Mouse (Mus musculus) right cerebral cortex, adult 18-20 months (tissue): ENCODE results near the gene Gtpbp3.
"Not testable (repeated sequence)": the region's sequence is repeated elsewhere in the genome, so short reads cannot be mapped to it uniquely, and the experiment has no call there.

ENCODE experiments used
- DNase-seq: peaks from one replicate; pipeline ENCODE4 v3.0.0; 2022; ENCODE audit warnings: mixed read lengths

Gene Gtpbp3

DNA sequence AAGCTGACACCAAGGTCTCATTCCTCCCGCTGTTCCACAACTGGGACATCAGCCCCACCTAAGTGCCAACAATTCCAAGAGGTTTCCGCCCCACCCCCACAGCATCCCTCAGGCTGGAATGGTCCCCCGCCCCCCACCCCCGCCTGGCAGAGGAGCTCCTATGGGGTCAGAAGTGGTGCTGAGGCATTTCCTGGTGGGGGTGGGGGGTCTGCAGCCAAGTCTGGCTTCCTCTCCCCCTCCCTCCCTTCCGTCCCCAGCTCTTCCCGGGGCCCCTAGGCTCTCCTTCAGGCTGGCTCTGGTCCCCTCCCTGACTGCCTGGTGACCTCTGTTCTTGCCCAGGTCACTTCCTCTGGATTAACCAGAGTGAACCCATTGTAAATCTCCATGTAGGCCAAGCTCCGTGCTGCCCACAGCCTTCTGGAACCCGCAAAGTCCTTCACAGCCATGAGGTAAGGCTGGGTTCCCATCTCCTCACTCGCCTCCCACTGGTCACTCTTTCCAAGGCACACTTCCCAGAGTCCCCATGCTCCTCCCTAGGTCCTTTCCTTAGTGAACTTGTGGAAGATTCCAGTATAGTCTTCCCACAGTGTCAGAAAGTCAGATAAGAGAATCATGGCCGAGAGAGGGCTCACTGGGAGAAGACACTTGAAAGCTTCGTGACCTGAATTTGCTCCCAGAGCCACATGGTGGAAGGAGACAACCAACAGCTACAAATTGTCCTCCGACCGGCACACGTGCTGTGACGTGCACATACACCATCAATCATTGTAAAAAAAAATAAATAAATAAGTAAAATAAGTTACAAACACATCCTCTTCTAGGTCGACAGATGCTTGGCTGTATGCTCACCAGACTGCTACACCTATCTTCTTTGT, 11.2 kb downstream of the Gtpbp3 start:
- DNase-seq, result no peak

DNA sequence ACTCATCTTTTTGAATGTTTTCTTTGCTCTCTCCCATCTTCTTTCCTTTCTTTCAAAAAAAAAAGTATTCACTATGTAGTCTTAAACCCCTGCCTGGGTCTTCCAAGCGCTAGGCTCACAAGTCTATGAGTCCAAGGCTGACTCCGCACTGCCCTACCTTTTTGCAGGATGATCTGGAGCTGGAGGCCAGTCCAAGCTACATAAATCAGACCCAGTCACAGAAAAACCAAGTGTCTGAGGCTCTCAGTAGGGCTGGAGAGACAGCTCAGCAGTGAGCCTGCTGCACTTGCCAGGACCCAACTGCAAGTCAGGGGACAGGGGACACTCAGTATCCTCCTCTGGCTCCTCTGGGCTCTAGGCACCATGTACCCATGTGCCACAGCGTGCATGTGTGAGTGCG, 16.4 kb downstream of the Gtpbp3 start:
- no peak for DNase-seq

DNA sequence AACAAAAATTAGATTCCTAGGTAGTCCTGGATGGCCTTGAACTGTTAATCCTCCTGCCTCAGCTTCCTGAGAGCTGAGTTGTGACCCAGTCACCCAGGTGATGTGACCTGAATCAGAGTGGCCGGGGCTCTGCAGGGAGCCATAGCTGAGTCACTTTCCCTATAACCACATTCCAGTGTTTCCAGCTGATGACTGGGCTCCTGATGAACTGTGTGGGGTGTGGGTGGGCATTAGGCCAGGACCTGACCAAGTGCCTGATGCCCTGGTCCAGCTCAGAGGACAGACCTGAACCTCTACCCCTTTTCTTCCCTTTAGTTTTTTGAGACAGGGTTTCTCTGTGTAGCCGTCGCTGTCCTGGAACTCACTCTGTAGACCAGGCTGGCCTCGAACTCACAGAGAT, 17.4 kb downstream of the Gtpbp3 start:
- DNase-seq, result no peak

DNA sequence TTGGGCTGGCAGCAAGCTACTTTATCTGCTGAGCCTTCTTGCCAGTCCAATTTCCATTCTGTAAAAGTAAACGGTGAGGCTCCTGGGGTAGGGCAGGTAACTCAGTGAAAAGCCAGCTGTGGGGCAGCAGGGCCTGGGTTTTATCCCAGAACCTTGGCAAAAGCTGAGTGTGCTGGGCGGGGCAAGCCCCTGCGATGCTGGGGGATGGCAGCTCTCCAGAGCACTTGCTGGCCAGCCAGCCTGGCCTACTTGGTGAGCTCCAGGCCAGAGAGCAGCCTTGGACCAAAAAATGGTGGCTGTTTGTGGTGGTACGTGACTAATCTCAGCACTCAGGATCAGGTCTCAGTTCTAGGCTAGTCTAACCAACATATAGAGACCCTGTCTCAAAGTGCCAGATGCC, 18.1 kb downstream of the Gtpbp3 start:
- DNase-seq, result no peak

DNA sequence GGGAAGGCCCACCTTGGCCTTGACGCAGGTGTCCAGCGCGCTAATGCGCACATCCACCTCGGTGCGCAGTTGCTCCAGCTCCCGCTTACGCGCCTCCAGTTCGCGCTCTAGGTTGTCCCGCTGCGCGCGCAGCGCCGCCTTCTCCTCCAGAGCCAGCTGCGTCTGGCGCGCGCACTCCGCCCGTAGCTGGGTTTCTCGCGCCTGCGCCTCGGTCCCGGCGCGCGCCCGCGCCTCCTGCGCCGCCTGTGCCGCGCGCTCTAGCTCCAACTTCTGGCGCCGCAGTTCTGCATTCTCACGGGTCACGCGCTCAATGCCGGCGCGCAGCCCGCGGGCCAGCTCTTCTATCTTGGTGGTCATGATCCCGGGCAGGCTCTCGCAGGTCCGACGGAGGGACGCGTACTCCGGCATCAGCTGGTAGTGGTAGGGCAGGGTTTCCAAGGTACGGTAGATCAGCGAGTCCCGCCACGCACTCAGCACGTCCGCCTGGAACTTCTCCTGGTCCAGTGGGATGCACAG, 19.7 kb downstream of the Gtpbp3 start:
- DNase-seq, result peak; percentile 92

DNA sequence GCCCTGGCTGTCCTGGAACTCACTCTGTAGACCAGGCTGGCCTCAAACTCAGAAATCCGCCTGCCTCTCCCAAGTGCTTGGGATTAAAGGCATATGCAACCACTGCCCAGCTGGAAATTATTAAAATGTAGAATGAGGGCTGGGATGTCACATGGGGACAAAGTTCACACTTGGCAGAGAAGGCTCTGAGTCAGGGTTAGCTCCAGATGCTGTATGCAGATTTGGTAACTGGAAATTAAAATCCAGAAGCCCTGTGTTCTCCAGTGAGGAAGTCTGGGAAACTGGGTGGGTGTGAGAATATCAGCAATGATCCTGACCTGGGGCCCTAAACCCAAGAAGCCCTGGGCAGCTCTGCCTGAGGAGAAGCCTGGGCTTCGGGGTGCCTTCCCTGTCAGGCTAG, 21.4 kb downstream of the Gtpbp3 start:
- DNase-seq, result no peak

DNA sequence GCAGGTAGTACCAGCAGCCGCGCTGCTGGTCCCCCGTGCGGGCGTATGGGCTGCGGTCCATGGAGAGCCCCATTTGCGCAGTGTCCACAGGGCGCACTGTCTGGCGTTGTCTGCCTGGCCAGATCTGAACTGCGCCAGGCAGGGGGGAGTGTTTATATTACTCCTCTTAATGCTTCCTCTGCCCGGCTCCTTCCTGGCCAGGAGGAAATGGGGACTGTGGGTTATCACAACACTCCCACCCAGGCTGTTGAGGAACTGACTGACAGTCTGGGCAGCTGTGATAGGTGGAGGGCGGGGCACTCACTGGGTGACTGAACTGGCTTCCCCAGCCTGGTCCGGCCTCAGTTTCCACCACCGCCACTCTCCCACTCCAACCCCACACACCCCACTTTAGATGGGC, 23.7 kb downstream of the Gtpbp3 start, which contains the start of gene Plvap:
Gene Plvap (minus strand): TSS at position 109 of the 400 bp plus-strand sequence.
- no peak for DNase-seq

DNA sequence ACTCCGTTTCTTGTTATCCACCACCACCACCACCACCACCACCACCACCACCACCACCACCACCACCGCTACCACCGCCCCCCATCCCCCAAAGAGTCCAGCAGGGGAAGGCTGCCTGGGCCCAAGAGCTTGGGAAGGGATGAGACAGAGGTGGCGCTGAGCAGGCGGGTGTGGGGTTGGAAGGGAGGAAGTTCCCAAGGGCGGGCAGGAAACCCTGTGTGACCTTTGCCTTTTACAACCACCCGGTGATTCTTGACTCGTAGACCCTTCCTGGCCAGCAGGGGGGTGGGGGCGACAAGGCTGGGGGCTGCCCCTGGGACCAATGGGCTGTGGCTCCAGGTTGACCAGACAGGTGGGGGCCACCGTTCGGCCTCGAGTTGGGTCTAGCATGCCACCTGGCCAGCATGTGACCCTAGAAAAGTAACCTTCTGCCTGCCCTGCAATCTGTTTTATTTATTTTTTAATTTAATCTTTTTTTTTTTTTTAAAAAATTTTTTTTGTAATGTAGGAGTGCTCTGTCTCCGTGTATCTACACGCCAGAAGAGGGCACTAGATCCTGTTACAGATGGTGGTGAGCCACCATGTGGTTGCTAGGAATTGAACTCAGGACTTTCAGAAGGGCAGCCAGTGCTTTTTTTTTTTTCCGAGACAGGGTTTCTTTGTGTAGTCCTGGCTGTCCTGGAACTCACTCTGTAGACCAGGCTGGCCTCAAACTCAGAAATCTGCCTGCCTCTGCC, 25.3 kb downstream of the Gtpbp3 start:
- no peak for DNase-seq

DNA sequence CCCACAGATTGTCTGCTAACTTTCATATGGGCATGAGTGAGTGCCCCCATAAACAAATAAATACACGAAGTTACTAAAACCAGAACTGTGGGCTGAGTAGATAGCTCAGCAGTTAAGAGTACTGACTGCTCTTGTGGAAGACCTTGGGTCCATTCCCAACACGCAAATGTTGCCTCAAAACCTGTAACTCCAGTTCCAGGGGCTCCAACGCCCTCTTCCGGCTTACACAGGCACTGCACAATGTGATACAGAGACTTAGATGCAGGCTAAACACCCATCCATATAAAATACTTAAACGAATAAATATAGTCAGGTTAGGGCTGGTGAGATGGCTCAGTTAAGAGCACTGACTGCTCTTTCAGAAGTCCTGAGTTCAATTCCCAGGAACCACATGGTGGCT, 27.1 kb downstream of the Gtpbp3 start:
- no peak for DNase-seq

DNA sequence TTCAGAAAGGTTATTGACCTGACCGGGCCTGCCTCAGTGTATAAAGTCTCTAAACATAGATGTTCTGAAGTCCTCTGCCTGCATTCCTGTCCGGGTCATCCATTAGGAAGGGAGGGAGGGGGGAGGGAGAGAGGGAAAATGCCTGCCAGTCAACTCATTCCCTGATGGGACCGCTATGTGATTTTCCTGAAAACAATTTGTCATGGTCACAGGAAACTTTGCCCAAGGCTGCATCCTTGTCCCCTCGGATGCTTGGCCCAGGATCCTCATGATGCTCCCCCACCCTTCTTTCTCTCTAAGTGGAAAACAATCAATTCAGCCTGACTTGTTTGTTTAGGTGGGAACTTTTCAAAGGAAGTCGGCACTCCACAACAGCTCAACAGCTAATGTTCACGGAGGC, 28.9 kb downstream of the Gtpbp3 start:
- DNase-seq, result no peak

DNA sequence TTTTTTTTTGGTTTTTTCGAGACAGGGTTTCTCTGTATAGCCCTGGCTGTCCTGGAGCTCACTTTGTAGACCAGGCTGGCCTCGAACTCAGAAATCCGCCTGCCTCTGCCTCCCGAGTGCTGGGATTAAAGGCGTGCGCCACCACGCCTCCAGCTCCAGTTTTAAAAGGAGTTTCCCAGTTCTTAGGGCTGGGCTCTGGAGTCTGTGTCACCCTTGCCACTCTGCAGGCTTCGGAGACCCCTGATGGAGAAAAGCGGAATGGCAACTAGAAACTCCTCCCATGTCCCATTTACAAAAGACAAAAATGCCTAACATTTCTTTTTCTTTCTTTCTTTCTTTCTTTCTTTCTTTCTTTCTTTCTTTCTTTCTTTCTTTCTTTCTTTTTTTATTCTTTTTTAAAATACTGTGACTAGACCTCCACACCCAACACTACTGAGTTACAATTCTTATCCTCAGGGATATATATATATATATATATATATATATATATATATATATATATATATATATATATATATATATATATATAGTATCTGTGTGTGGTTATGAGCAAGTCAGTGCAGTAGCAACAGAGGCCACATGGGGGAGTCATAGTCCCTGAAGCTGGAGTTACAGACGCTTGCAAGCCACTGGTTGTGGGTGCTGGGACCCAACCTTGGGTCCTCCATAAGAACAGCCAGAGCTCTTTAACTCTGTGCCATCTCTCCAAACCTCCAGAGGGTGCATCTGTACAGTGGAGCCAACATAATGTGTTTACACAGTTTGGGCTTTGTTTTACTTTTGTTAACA, 31.3 kb downstream of the Gtpbp3 start:
- not testable (repeated sequence) for DNase-seq

DNA sequence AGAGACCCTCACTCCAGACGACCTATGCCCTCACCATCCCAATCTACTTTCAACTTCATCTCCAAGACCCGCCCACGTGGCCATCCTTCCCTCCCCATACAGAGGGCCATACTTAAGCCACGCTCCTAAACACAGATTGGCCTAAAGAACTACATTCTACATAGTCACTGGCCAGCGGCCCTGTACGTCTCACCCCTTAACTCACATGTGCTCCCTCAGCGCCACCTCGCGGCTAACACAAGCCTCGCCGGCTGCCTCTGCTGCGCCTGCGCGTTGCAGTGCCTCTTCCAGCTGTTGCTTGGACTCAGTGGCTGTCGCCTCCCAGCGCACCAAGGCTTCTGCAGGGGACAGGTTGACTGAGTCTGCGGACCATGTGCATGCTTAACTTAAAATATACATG, 33.7 kb downstream of the Gtpbp3 start:
- DNase-seq, result peak; percentile 90

DNA sequence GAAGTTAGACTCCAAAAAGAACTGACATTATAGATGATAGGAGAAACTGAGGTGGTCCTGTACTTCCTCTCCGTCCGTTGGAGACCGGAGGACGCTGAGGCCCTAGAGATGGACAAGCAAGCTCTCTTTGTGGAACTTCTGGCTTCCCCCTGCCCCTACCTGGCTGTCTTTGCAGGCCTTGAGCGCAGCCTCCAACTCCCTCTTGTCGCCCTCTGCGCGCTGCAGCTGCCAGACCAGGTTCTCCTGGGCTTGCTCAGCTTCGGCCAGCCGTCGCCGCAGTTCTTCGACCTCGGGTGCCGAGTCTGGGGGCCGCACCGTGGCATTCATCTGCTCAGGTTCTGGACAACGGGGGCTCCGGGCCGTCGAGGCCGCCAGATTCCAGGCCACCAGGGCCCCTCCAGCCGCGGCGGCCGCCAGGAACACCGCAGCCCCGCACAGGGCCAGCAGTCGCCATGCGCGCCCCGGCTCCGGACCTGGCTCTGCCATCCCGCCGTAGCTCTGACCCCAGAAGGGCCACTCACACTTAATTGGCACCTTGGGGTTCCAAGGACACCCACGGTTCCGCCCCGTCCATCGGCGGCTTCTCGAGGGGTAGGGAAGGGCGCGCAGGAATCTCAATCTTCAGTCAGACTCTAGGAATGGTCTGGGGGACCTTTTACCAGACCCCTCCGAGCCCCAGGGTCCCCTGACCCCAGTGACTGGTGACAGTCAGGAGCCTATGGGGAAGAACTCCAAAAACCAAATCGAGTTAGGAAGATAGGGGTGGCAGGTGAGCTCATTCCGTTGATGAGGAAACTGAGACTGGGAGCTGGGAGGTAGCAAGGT, 37.5 kb downstream of the Gtpbp3 start, which contains the start of gene Ccdc194:
Gene Ccdc194 (minus strand): TSS at position 486 of the 825 bp plus-strand sequence.
- no peak for DNase-seq

DNA sequence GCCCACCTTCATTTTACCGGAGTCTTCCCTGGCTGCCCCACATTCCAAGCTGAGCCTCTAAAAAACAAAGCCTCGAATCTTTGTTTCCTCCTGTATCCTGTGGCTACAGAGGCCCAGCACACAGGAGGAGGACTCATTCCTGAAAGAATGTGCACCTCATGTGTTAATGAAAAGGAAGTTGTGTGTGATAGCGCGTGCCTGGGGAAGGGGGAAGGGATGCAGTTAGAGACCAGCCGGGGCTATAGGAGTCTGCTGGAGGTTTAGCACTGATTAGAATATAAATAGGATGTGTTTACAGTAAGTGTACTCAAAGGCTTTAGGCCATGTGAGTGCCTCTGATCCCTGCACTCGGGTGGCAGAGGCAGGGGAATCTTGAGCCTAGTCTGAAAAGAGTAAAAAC, 38.4 kb downstream of the Gtpbp3 start:
- DNase-seq, result no peak

DNA sequence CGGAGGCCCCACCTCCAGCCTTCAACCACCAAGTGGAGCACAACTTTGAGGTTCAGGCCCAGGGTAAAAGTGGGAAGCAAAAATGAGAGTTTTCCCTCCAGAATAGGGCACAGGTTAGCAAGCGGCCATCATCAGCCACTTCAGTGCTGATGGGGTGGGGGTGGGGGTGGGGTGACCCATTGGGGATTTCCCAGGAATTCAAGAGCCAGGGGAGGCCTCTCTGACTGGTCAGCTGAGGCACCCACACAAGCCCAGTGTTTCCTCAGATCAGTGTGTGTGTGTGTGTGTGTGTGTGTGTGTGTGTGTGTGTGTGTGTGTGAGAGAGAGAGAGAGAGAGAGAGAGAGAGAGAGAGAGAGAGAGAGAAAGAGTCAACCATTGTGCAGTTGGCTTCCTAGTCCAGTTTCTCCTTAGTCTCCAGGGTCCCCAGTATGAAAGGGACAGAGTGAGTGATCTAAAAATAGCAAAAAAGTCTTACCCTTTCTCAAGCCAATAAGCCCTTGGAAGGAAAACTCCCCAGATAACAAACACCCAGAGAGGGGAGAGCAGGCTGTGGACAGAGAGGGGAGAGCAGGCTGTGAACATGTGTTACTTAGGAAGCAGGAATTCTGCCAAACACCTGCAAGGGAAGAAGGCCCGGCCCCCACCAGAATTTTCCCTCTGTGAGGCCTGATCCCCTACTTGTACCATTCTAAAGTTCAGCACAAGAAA, 39.4 kb downstream of the Gtpbp3 start:
- no peak for DNase-seq

DNA sequence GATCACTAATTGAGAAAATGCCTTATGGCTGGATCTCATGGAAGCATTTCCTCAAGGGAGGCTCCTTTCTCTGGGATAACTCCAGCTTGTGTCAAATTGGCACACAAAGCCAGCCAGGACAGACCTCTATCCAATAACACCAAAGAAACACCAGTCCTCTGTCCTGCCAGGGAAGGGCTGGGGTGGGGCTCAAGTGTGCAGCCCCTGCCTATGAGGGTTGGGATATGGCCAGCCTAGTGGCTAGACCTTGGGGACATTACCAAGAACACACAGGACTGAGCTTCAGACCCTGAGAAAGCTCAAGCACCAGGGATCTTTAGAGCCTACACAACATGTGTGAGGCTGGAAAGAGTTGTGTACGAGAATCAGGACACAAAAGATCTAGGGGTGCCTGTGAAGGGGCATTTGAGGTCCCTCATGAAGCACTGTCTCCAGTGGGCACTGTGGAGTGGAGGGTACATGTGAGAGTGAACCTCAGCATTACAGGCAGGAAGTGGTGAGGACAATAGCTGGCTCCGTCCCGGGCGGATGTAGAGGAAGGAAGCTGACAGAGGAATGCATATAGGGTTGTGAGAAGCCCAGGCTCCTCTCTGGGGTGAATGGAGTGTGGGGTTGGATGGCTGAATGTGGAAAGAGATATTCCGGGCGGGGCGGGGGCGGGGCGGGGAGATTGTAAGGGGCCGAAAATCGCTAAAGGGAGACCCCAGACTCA, 40.6 kb downstream of the Gtpbp3 start:
- DNase-seq, result no peak

DNA sequence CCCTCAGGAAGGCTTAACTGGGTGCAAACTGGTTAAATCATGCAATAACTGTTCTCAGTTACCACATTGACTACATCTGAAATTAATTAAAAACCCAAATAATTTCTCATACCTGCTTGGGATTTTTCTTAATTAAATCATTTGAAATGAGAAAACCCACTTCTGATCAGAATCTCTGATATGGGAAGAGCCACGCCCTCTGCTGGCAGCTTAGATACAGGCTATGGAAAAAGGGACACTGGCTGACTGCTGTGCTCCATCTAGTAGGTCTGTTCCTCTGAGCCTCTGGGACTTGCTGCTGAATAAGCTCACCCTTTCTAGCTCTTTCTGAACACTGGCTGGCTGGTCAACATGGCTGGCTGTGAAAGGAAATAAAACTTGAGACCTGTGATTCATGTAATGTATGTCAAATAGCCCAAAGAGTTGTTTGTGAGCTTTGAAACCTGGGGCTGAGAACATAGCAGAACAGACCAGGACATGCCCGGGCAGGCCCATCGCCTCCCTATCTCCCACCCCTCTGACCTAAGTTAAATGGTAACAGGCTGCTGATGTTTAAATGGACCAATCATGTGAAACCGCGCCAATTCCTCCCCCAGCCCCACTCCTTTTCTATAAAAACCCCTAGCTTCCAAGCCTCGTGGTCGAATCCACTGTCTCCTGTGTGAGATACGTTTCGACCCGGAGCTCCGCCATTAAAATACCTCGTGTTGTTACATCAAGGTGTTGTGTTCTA, 43.0 kb downstream of the Gtpbp3 start:
- not testable (repeated sequence) for DNase-seq

DNA sequence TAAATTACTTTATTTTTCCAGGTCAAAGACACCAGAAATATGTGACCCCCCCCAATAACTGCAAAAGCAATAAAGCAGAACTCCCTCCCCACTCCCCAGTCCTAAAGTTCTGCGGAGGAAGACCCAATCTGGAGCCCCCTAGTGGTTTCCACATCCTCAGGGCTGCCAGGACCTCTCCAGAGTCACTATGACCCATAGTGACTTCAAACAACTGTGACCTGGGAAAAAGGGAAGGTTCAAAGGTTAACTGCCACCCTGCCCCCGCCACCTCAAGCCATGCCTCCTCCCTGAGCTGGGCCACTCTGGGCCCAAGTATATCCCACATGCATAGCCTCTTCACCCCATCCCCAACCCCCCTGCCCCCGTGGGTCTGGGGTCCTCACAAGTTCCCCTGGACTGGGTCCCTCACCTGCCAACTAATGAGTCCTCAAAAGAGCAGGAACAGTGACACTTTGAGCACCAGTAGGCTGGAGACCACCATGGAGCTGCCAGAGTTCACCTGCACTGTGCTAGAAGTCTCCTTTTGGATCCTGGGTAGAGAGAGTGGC, 46.4 kb downstream of the Gtpbp3 start:
- no peak for DNase-seq

DNA sequence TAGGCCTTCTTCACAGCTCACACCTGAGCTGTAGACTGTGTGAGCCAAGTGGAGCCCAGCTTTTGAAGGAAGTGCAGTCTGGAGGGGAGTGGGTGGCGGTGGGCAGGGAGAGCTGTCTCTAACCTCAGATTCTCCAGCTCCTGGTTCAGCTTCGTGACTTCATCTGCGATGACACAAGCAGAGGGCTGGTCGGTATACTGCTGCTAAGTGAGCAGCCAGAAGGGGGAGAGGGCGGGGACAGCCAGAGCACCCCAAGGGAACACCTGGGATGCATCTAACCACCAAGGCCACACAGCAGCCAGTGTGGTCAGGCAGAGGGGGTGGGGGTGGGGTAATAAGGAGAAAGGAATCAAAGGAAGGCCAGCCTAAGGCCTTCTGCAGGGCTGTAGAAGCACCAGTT, 47.8 kb downstream of the Gtpbp3 start:
- no peak for DNase-seq
